Mouse (Mus musculus): Measurements from ENCODE around the gene Ckap2.

GRCm38 (mm10) chr8:22132062-22132461 lies 53.6 kb downstream of the Ckap2 start:
- TF ChIP-seq MAFK (IDR thresholded peaks at IDR 0.05; ENCODE audit: insufficient read depth, low read depth, low read length) (no peak), CHD2 (IDR thresholded peaks at IDR 0.05; ENCODE audit: low read depth, low read length) (no peak)
